Mouse (Mus musculus): ENCODE measurements around the gene Rundc3a. TPM values are rescaled to one million over a fixed set of nuclear protein-coding genes. Genes with fewer than 3 reads are reported as not detected.

Gene Rundc3a
- polyA plus RNA-seq, 1 experiment: 10.3 TPM

- Histone ChIP-seq H3K4me2 (ENCODE audit: low read depth) (no peak overlapping the region), H3K79me2 (ENCODE audit: control insufficient read depth, insufficient read depth) (no peaks in the 10 kb centered on the region), H3K4me3 (no peak overlapping the region), H3K36me3 (ENCODE audit: control insufficient read depth, insufficient read depth) (no peaks in the 10 kb centered on the region), H3ac (ENCODE audit: control insufficient read depth, insufficient read length) (no peak overlapping the region), H3K27me3 (ENCODE audit: control insufficient read depth, insufficient read depth, insufficient read length) (no peaks in the 10 kb centered on the region)
- TF ChIP-seq MYOG (IDR thresholded peaks at IDR 0.05; ENCODE audit: control insufficient read depth in 1 of 3, insufficient read depth in 1 of 3, insufficient read length in 2 of 3, low read depth in 2 of 3) (no peak), REST (IDR thresholded peaks at IDR 0.05; ENCODE audit: insufficient read depth, insufficient read length) (no peak), MYOD1 (IDR thresholded peaks at IDR 0.05; ENCODE audit: control insufficient read depth in 1 of 3, insufficient read length in 2 of 3, low read depth in 2 of 3) (no peak), E2F4 (IDR thresholded peaks at IDR 0.05; ENCODE audit: insufficient read depth) (no peak), TCF12 (IDR thresholded peaks at IDR 0.05; ENCODE audit: insufficient read depth, poor library complexity, severe bottlenecking) (no peak), MAX (IDR thresholded peaks at IDR 0.05; ENCODE audit: low read depth) (no peak), POLR2AphosphoS2 (IDR thresholded peaks at IDR 0.05; ENCODE audit: insufficient read length, low read depth) (no peak), CEBPB (IDR thresholded peaks at IDR 0.05; ENCODE audit: insufficient read depth, poor library complexity, severe bottlenecking) (no peak), POLR2A (IDR thresholded peaks at IDR 0.05; ENCODE audit: insufficient read length, low read depth) (no peak), SRF (IDR thresholded peaks at IDR 0.05; ENCODE audit: control insufficient read depth, insufficient read length, low read depth) (no peak), USF1 (IDR thresholded peaks at IDR 0.05; ENCODE audit: low read depth) (no peak), TCF3 (IDR thresholded peaks at IDR 0.05; ENCODE audit: insufficient read length, low read depth) (no peak)
These were observed 22.0 kb downstream of the Rundc3a start for GRCm38 (mm10) chr11:102415034-102415802.

- no peak for TF ChIP-seq REST (IDR thresholded peaks at IDR 0.05; ENCODE audit: insufficient read depth, insufficient read length)
These were observed 24.0 kb downstream of the Rundc3a start for GRCm38 (mm10) chr11:102417160-102417559.

GRCm38 (mm10) chr11:102418887-102419286 is 25.7 kb downstream of the Rundc3a start:
- Histone ChIP-seq H3K4me3 (no peak overlapping the region), H3K79me2 (ENCODE audit: control insufficient read depth, insufficient read depth) (no peaks in the 10 kb centered on the region), H3K4me2 (ENCODE audit: low read depth) (no peak overlapping the region), H3ac (ENCODE audit: control insufficient read depth, insufficient read length) (no peak overlapping the region), H3K36me3 (ENCODE audit: control insufficient read depth, insufficient read depth) (no peaks in the 10 kb centered on the region), H3K27me3 (ENCODE audit: control insufficient read depth, insufficient read depth, insufficient read length) (peaks cover 10% of the 10 kb centered on the region)
- TF ChIP-seq SRF (IDR thresholded peaks at IDR 0.05; ENCODE audit: control insufficient read depth, insufficient read length, low read depth) (no peak), TCF3 (IDR thresholded peaks at IDR 0.05; ENCODE audit: insufficient read length, low read depth) (no peak), POLR2A (IDR thresholded peaks at IDR 0.05; ENCODE audit: insufficient read length, low read depth) (no peak), MYOG (IDR thresholded peaks at IDR 0.05; ENCODE audit: control insufficient read depth in 1 of 3, insufficient read depth in 1 of 3, insufficient read length in 2 of 3, low read depth in 2 of 3) (no peak), CEBPB (IDR thresholded peaks at IDR 0.05; ENCODE audit: insufficient read depth, poor library complexity, severe bottlenecking) (no peak), USF1 (IDR thresholded peaks at IDR 0.05; ENCODE audit: low read depth) (no peak), POLR2AphosphoS2 (IDR thresholded peaks at IDR 0.05; ENCODE audit: insufficient read length, low read depth) (no peak), MYOD1 (IDR thresholded peaks at IDR 0.05; ENCODE audit: control insufficient read depth in 1 of 3, insufficient read length in 2 of 3, low read depth in 2 of 3) (no peak), E2F4 (IDR thresholded peaks at IDR 0.05; ENCODE audit: insufficient read depth) (no peak), MAX (IDR thresholded peaks at IDR 0.05; ENCODE audit: low read depth) (no peak), TCF12 (IDR thresholded peaks at IDR 0.05; ENCODE audit: insufficient read depth, poor library complexity, severe bottlenecking) (no peak), REST (IDR thresholded peaks at IDR 0.05; ENCODE audit: insufficient read depth, insufficient read length) (no peak)

More at GRCm38 (mm10) chr11:102417160-102417559, 24.0 kb downstream of the Rundc3a start:
- no peaks in the 10 kb centered on the region for H3K36me3 ChIP-seq (ENCODE audit: control insufficient read depth, insufficient read depth)
- H3K4me3 ChIP-seq: no peak overlapping the region
- no peaks in the 10 kb centered on the region for H3K79me2 ChIP-seq (ENCODE audit: control insufficient read depth, insufficient read depth)
- peaks cover 10% of the 10 kb centered on the region for H3K27me3 ChIP-seq (ENCODE audit: control insufficient read depth, insufficient read depth, insufficient read length)
- no peak overlapping the region for H3ac ChIP-seq (ENCODE audit: control insufficient read depth, insufficient read length)
- no peak overlapping the region for H3K4me2 ChIP-seq (ENCODE audit: low read depth)

GRCm38 (mm10) chr11:102421559-102421958 is 28.4 kb downstream of the Rundc3a start:
- Histone ChIP-seq H3K79me2 (ENCODE audit: control insufficient read depth, insufficient read depth) (no peaks in the 10 kb centered on the region), H3K4me3 (no peak overlapping the region), H3ac (ENCODE audit: control insufficient read depth, insufficient read length) (no peak overlapping the region), H3K27me3 (ENCODE audit: control insufficient read depth, insufficient read depth, insufficient read length) (peaks cover 10% of the 10 kb centered on the region), H3K4me2 (ENCODE audit: low read depth) (no peak overlapping the region), H3K36me3 (ENCODE audit: control insufficient read depth, insufficient read depth) (no peaks in the 10 kb centered on the region)
- TF ChIP-seq USF1 (IDR thresholded peaks at IDR 0.05; ENCODE audit: low read depth) (no peak), MYOG (IDR thresholded peaks at IDR 0.05; ENCODE audit: control insufficient read depth in 1 of 3, insufficient read depth in 1 of 3, insufficient read length in 2 of 3, low read depth in 2 of 3) (no peak), TCF3 (IDR thresholded peaks at IDR 0.05; ENCODE audit: insufficient read length, low read depth) (no peak)

- Histone ChIP-seq H3K4me3 (no peak overlapping the region), H3K79me2 (ENCODE audit: control insufficient read depth, insufficient read depth) (no peaks in the 10 kb centered on the region), H3K36me3 (ENCODE audit: control insufficient read depth, insufficient read depth) (no peaks in the 10 kb centered on the region), H3ac (ENCODE audit: control insufficient read depth, insufficient read length) (no peak overlapping the region), H3K27me3 (ENCODE audit: control insufficient read depth, insufficient read depth, insufficient read length) (peaks cover 10% of the 10 kb centered on the region), H3K4me2 (ENCODE audit: low read depth) (no peak overlapping the region)
- TF ChIP-seq E2F4 (IDR thresholded peaks at IDR 0.05; ENCODE audit: insufficient read depth) (no peak), TCF12 (IDR thresholded peaks at IDR 0.05; ENCODE audit: insufficient read depth, poor library complexity, severe bottlenecking) (no peak), MAX (IDR thresholded peaks at IDR 0.05; ENCODE audit: low read depth) (no peak), MYOG (IDR thresholded peaks at IDR 0.05; ENCODE audit: control insufficient read depth in 1 of 3, insufficient read depth in 1 of 3, insufficient read length in 2 of 3, low read depth in 2 of 3) (no peak), USF1 (IDR thresholded peaks at IDR 0.05; ENCODE audit: low read depth) (no peak), REST (IDR thresholded peaks at IDR 0.05; ENCODE audit: insufficient read depth, insufficient read length) (no peak), CEBPB (IDR thresholded peaks at IDR 0.05; ENCODE audit: insufficient read depth, poor library complexity, severe bottlenecking) (no peak), TCF3 (IDR thresholded peaks at IDR 0.05; ENCODE audit: insufficient read length, low read depth) (no peak)
These were observed 31.5 kb downstream of the Rundc3a start for GRCm38 (mm10) chr11:102424666-102425065.

Data from myocyte (in vitro differentiated cells).